Mouse (Mus musculus) embryonic facial prominence, embryonic 13.5 days (tissue): ENCODE data around the gene B4gat1. TPM values are rescaled to one million over a fixed set of nuclear protein-coding genes. Genes with fewer than 3 reads are reported as not detected.

Experiments used
- ATAC-seq: fragments of 200-750 bp; cut with Nextera tagmentation; 2 replicates; pipeline ENCODE4 v1.8.0; 2017; ENCODE audit warnings: low read depth; ENCODE audit not compliant: insufficient number of reproducible peaks, insufficient read depth, low FRiP score, low TSS enrichment
- H3K27ac ChIP-seq: fragments of 300-500 bp; sonication (generic); 2 replicates; pipeline ENCODE4 v1.5.1; 2015; ENCODE audit warnings: moderate library complexity, mild to moderate bottlenecking, inconsistent platforms
- H3K27me3 ChIP-seq: fragments of 300-500 bp; sonication (generic); 2 replicates; pipeline ENCODE4 v1.6.1; 2015; ENCODE audit warnings: mild to moderate bottlenecking, inconsistent platforms
- H3K36me3 ChIP-seq: fragments of 300-500 bp; sonication (generic); 2 replicates; pipeline ENCODE4 v1.6.1; 2015; ENCODE audit warnings: mild to moderate bottlenecking, inconsistent platforms
- H3K4me1 ChIP-seq: fragments of 300-500 bp; sonication (generic); 2 replicates; pipeline ENCODE4 v1.6.1; 2015; ENCODE audit warnings: inconsistent platforms
- H3K4me2 ChIP-seq: fragments of 300-500 bp; sonication (generic); 2 replicates; pipeline ENCODE4 v1.6.1; 2015; ENCODE audit warnings: moderate library complexity, mild to moderate bottlenecking, inconsistent platforms
- H3K4me3 ChIP-seq: fragments of 300-500 bp; sonication (generic); 2 replicates; pipeline ENCODE4 v1.5.1; 2015; ENCODE audit warnings: mild to moderate bottlenecking, inconsistent platforms
- H3K9ac ChIP-seq: fragments of 300-500 bp; sonication (generic); 2 replicates; pipeline ENCODE4 v1.6.1; 2015; ENCODE audit warnings: mild to moderate bottlenecking, inconsistent platforms
- H3K9me3 ChIP-seq: fragments of 300-500 bp; sonication (generic); 2 replicates; pipeline ENCODE4 v1.6.1; 2016; ENCODE audit warnings: inconsistent platforms
- WGBS: fragments of 180-500 bp; shearing (Covaris S2); methylation state at CpG from one replicate; pipeline ENCODE4 v1.1.7; 2015; ENCODE audit warnings: mixed read lengths; 5-methylcytosine and 5-hydroxymethylcytosine counted together
- polyA plus RNA-seq: library from polyadenylated mRNA; unstranded; fragments of >200 nt; fragmentation: Nextera tagmentation; extraction: Ambion mirVana; gene quantifications from 2 replicates; pipeline ENCODE4 v1.2.1, GENCODE M21; 2015

B4gat1 gene
- polyA plus RNA-seq, 1 experiment from 2014 or later = 49.5 TPM

- Histone ChIP-seq H3K4me2 (peak overlapping the region; percentile 45), H3K36me3 (peaks cover 31% of the 10 kb centered on the region), H3K27me3 (peaks cover 48% of the 10 kb centered on the region), H3K4me1 (peaks cover 29% of the 10 kb centered on the region), H3K9ac (peak overlapping the region; percentile 54; the same call in 1 of the 2 replicates), H3K27ac (no peak overlapping the region), H3K9me3 (no peaks in the 10 kb centered on the region), H3K4me3 (no peak overlapping the region)
- WGBS = 33% methylated on average over 3 of the region's 3 CpGs
- no peak for ATAC-seq
Observed at GRCm38 (mm10) chr19:5051515-5051914, 12.9 kb downstream of the B4gat1 start.

- Histone ChIP-seq H3K4me1 (peaks cover 32% of the 10 kb centered on the region), H3K4me3 (no peak overlapping the region), H3K9me3 (no peaks in the 10 kb centered on the region), H3K27ac (no peak overlapping the region), H3K27me3 (peaks cover 48% of the 10 kb centered on the region), H3K36me3 (peaks cover 23% of the 10 kb centered on the region), H3K9ac (0 out of 2 replicates have a peak overlapping the region, but pooled peaks have one; percentile 3), H3K4me2 (0 out of 2 replicates have a peak overlapping the region, but pooled peaks have one; percentile 45)
- WGBS = 34% methylated on average over 25 of the region's 25 CpGs
- ATAC-seq = no peak
Observed at GRCm38 (mm10) chr19:5052166-5052822, 13.7 kb downstream of the B4gat1 start.

- Histone ChIP-seq H3K27ac (no peak overlapping the region), H3K4me1 (peaks cover 34% of the 10 kb centered on the region), H3K4me3 (no peak overlapping the region), H3K9ac (no peak overlapping the region), H3K4me2 (0 out of 2 replicates have a peak overlapping the region, but pooled peaks have one; percentile 7), H3K9me3 (no peaks in the 10 kb centered on the region), H3K36me3 (peaks cover 17% of the 10 kb centered on the region), H3K27me3 (peaks cover 48% of the 10 kb centered on the region)
- ATAC-seq = no peak
- 56% methylated on average over 17 of the region's 17 CpGs for WGBS
Observed at GRCm38 (mm10) chr19:5052853-5053252, 14.2 kb downstream of the B4gat1 start.

DNA sequence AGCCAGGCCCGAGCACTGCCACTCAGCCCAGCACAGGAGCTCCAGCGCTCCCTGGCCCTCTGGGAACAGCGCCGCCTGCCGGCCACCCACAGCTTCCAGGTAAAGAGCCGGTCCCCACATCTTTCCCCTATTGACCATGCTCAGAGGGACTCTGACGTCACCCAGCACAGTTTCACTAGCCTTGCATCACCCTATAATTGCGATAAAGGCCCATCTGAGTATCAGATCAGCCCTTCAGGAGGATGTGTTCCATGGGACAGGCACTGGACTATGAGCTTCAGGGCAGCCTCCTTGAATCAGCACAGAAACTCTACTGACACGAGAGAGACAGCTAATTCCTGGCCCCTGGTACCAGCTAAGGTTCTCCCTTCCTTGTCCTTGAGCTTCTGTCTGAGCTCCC is 15.3 kb downstream of the B4gat1 start:
- Histone ChIP-seq H3K9ac (no peak overlapping the region), H3K27me3 (peaks cover 48% of the 10 kb centered on the region), H3K4me1 (peaks cover 45% of the 10 kb centered on the region), H3K4me3 (no peak overlapping the region), H3K4me2 (no peak overlapping the region), H3K9me3 (no peaks in the 10 kb centered on the region), H3K27ac (no peak overlapping the region), H3K36me3 (peaks cover 8% of the 10 kb centered on the region)
- WGBS = 20% methylated on average over 9 of the region's 9 CpGs
- ATAC-seq = no peak

- Histone ChIP-seq H3K9ac (peak overlapping the region; percentile 51; the same call in 1 of the 2 replicates), H3K27ac (no peak overlapping the region), H3K4me1 (peaks cover 52% of the 10 kb centered on the region), H3K27me3 (peaks cover 33% of the 10 kb centered on the region), H3K4me3 (no peak overlapping the region), H3K36me3 (no peaks in the 10 kb centered on the region), H3K9me3 (no peaks in the 10 kb centered on the region), H3K4me2 (peak overlapping the region; percentile 17)
- ATAC-seq = no peak
- WGBS = 10% methylated on average over 6 of the region's 6 CpGs
Observed at GRCm38 (mm10) chr19:5056251-5056650, 17.6 kb downstream of the B4gat1 start.

GRCm38 (mm10) chr19:5057876-5058775 is 19.5 kb downstream of the B4gat1 start:
- 30% methylated on average over 16 of the region's 16 CpGs for WGBS
- H3K4me2 ChIP-seq = peak overlapping the region; percentile 16; the same call in 1 of the 2 replicates
- H3K9ac ChIP-seq = peak overlapping the region; percentile 57
- ATAC-seq = no peak
- no peaks in the 10 kb centered on the region for H3K36me3 ChIP-seq
- H3K27ac ChIP-seq = peak overlapping the region; percentile 87
- H3K27me3 ChIP-seq = peaks cover 14% of the 10 kb centered on the region
- peaks cover 47% of the 10 kb centered on the region for H3K4me1 ChIP-seq
- no peaks in the 10 kb centered on the region for H3K9me3 ChIP-seq
- no peak overlapping the region for H3K4me3 ChIP-seq

- WGBS = 11% methylated on average over 10 of the region's 10 CpGs
- peak overlapping the region; percentile 57 for H3K9ac ChIP-seq
Observed at GRCm38 (mm10) chr19:5058801-5059771, 20.5 kb downstream of the B4gat1 start.

GRCm38 (mm10) chr19:5060365-5061330 is 22.0 kb downstream of the B4gat1 start:
- Histone ChIP-seq H3K9ac (peak overlapping the region; percentile 54), H3K4me1 (peaks cover 56% of the 10 kb centered on the region), H3K4me3 (no peak overlapping the region), H3K4me2 (peak overlapping the region; percentile 22), H3K9me3 (no peaks in the 10 kb centered on the region), H3K27me3 (no peaks in the 10 kb centered on the region), H3K36me3 (no peaks in the 10 kb centered on the region), H3K27ac (peak overlapping the region; percentile 87)
- ATAC-seq = peak; percentile 13; the same call in 1 of the 2 replicates
- 30% methylated on average over 5 of the region's 5 CpGs for WGBS

More at GRCm38 (mm10) chr19:5058801-5059771, 20.5 kb downstream of the B4gat1 start:
- H3K27ac ChIP-seq = peak overlapping the region; percentile 87
- peaks cover 5% of the 10 kb centered on the region for H3K27me3 ChIP-seq
- H3K4me1 ChIP-seq = peaks cover 47% of the 10 kb centered on the region
- H3K36me3 ChIP-seq = no peaks in the 10 kb centered on the region
- no peaks in the 10 kb centered on the region for H3K9me3 ChIP-seq
- no peak overlapping the region for H3K4me3 ChIP-seq
- no peak for ATAC-seq
- peak overlapping the region; percentile 16 for H3K4me2 ChIP-seq

DNA sequence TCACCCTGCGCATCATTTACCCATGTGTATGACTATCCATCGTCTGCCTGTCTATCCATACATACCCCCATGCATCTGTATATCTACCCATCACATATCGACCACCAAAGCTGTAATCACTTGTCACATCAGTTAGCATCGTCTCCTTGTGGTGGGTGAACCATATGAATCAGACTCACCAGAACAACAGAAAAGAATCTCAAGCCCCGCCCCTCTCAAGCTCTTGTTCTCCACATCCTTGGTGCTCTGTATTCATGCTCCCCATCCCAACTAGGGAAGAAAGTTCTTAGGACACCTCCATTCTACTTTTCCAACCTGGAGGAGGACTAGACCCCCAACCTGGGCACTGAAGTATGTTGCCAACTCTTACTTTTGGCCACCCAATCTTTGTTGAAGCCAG is 23.4 kb downstream of the B4gat1 start:
- no peak for ATAC-seq
- Histone ChIP-seq H3K9ac (no peak overlapping the region), H3K4me1 (peaks cover 53% of the 10 kb centered on the region), H3K36me3 (no peaks in the 10 kb centered on the region), H3K9me3 (no peaks in the 10 kb centered on the region), H3K4me3 (no peak overlapping the region), H3K4me2 (no peak overlapping the region), H3K27me3 (no peaks in the 10 kb centered on the region), H3K27ac (no peak overlapping the region)
- 85% methylated on average over 5 of the region's 5 CpGs for WGBS

DNA sequence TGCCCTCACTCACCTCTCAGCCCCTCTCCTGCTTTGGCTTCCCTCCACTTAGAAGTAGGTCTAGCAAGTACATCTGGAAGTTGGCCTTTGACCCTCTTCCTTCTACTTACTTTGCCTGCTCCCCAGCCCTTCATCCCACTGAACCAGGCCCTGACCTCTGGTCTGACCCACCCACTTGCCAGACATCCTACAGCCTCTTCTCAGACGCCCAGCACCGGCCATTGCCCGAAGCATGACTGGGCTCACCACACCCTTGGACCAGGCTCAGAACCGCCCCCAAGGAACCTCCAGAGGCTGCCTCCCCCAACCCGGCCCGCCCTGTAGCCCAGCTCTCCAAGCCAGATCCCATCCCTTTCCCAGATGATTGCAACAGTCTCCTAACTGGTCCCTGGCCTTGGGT is 23.8 kb downstream of the B4gat1 start:
- Histone ChIP-seq H3K4me3 (no peak overlapping the region), H3K36me3 (no peaks in the 10 kb centered on the region), H3K9me3 (no peaks in the 10 kb centered on the region), H3K27me3 (no peaks in the 10 kb centered on the region), H3K9ac (no peak overlapping the region), H3K4me1 (peaks cover 57% of the 10 kb centered on the region), H3K27ac (no peak overlapping the region), H3K4me2 (no peak overlapping the region)
- ATAC-seq = no peak
- 43% methylated on average over 6 of the region's 6 CpGs for WGBS
